Mouse (Mus musculus) embryonic facial prominence, embryonic 13.5 days (tissue): ENCODE measurements around the gene Styk1. TPM values are rescaled to one million over a fixed set of nuclear protein-coding genes. Genes with fewer than 3 reads are reported as not detected.

Experiments used
- ATAC-seq: fragments of 200-750 bp; cut with Nextera tagmentation; 2 replicates; pipeline ENCODE4 v1.8.0; 2017; ENCODE audit warnings: low read depth; ENCODE audit not compliant: insufficient number of reproducible peaks, insufficient read depth, low FRiP score, low TSS enrichment
- H3K27ac ChIP-seq: fragments of 300-500 bp; sonication (generic); 2 replicates; pipeline ENCODE4 v1.5.1; 2015; ENCODE audit warnings: moderate library complexity, mild to moderate bottlenecking, inconsistent platforms
- H3K27me3 ChIP-seq: fragments of 300-500 bp; sonication (generic); 2 replicates; pipeline ENCODE4 v1.6.1; 2015; ENCODE audit warnings: mild to moderate bottlenecking, inconsistent platforms
- H3K36me3 ChIP-seq: fragments of 300-500 bp; sonication (generic); 2 replicates; pipeline ENCODE4 v1.6.1; 2015; ENCODE audit warnings: mild to moderate bottlenecking, inconsistent platforms
- H3K4me1 ChIP-seq: fragments of 300-500 bp; sonication (generic); 2 replicates; pipeline ENCODE4 v1.6.1; 2015; ENCODE audit warnings: inconsistent platforms
- H3K4me2 ChIP-seq: fragments of 300-500 bp; sonication (generic); 2 replicates; pipeline ENCODE4 v1.6.1; 2015; ENCODE audit warnings: moderate library complexity, mild to moderate bottlenecking, inconsistent platforms
- H3K4me3 ChIP-seq: fragments of 300-500 bp; sonication (generic); 2 replicates; pipeline ENCODE4 v1.5.1; 2015; ENCODE audit warnings: mild to moderate bottlenecking, inconsistent platforms
- H3K9ac ChIP-seq: fragments of 300-500 bp; sonication (generic); 2 replicates; pipeline ENCODE4 v1.6.1; 2015; ENCODE audit warnings: mild to moderate bottlenecking, inconsistent platforms
- H3K9me3 ChIP-seq: fragments of 300-500 bp; sonication (generic); 2 replicates; pipeline ENCODE4 v1.6.1; 2016; ENCODE audit warnings: inconsistent platforms
- WGBS: fragments of 180-500 bp; shearing (Covaris S2); methylation state at CpG from one replicate; pipeline ENCODE4 v1.1.7; 2015; ENCODE audit warnings: mixed read lengths; 5-methylcytosine and 5-hydroxymethylcytosine counted together
- polyA plus RNA-seq: library from polyadenylated mRNA; unstranded; fragments of >200 nt; fragmentation: Nextera tagmentation; extraction: Ambion mirVana; gene quantifications from 2 replicates; pipeline ENCODE4 v1.2.1, GENCODE M21; 2015

The Styk1 gene
- polyA plus RNA-seq, 1 experiment from 2014 or later = 0.65 TPM

GRCm38 (mm10) chr6:131272311-131272710 lies 81.1 kb downstream of the Styk1 start:
- no peak overlapping the region for H3K9ac ChIP-seq
- H3K9me3 ChIP-seq = no peaks in the 10 kb centered on the region
- H3K27me3 ChIP-seq = no peaks in the 10 kb centered on the region
- H3K36me3 ChIP-seq = peaks cover 4% of the 10 kb centered on the region; the same call in 1 of the 2 replicates
- no peaks in the 10 kb centered on the region for H3K4me1 ChIP-seq
- H3K4me2 ChIP-seq = no peak overlapping the region
- H3K27ac ChIP-seq = no peak overlapping the region
- 88% methylated on average over 1 of the region's 1 CpGs for WGBS
- H3K4me3 ChIP-seq = no peak overlapping the region
- no peak for ATAC-seq

- ATAC-seq = no peak
- Histone ChIP-seq H3K9ac (no peak overlapping the region), H3K9me3 (no peaks in the 10 kb centered on the region), H3K4me3 (no peak overlapping the region), H3K4me1 (no peaks in the 10 kb centered on the region), H3K27ac (no peak overlapping the region), H3K27me3 (no peaks in the 10 kb centered on the region), H3K4me2 (no peak overlapping the region), H3K36me3 (no peaks in the 10 kb centered on the region)
- 50% methylated on average over 1 of the region's 1 CpGs for WGBS
Observed at GRCm38 (mm10) chr6:131270312-131270711, 83.1 kb downstream of the Styk1 start.

- no peaks in the 10 kb centered on the region for H3K36me3 ChIP-seq
- H3K4me2 ChIP-seq = no peak overlapping the region
- no peaks in the 10 kb centered on the region for H3K4me1 ChIP-seq
- no peaks in the 10 kb centered on the region for H3K27me3 ChIP-seq
- no peak for ATAC-seq
- no peak overlapping the region for H3K9ac ChIP-seq
- 92% methylated on average over 2 of the region's 2 CpGs for WGBS
- H3K27ac ChIP-seq = no peak overlapping the region
- H3K4me3 ChIP-seq = no peak overlapping the region
- no peaks in the 10 kb centered on the region for H3K9me3 ChIP-seq
Observed at GRCm38 (mm10) chr6:131269599-131269998, 83.8 kb downstream of the Styk1 start.

- H3K9me3 ChIP-seq = no peaks in the 10 kb centered on the region
- no peaks in the 10 kb centered on the region for H3K36me3 ChIP-seq
- no peak overlapping the region for H3K4me3 ChIP-seq
- no peaks in the 10 kb centered on the region for H3K27me3 ChIP-seq
- 84% methylated on average over 5 of the region's 5 CpGs for WGBS
- no peak overlapping the region for H3K9ac ChIP-seq
- H3K4me2 ChIP-seq = no peak overlapping the region
- no peak overlapping the region for H3K27ac ChIP-seq
- no peak for ATAC-seq
- no peaks in the 10 kb centered on the region for H3K4me1 ChIP-seq
Observed at GRCm38 (mm10) chr6:131264175-131264574, 89.2 kb downstream of the Styk1 start.

GRCm38 (mm10) chr6:131262778-131263177 lies 90.6 kb downstream of the Styk1 start:
- no peak overlapping the region for H3K27ac ChIP-seq
- no peak overlapping the region for H3K4me2 ChIP-seq
- H3K36me3 ChIP-seq = no peaks in the 10 kb centered on the region
- WGBS = 59% methylated on average over 3 of the region's 3 CpGs
- H3K4me1 ChIP-seq = no peaks in the 10 kb centered on the region
- H3K4me3 ChIP-seq = no peak overlapping the region
- no peaks in the 10 kb centered on the region for H3K9me3 ChIP-seq
- ATAC-seq = no peak
- no peaks in the 10 kb centered on the region for H3K27me3 ChIP-seq
- H3K9ac ChIP-seq = no peak overlapping the region

- Histone ChIP-seq H3K4me3 (no peak overlapping the region), H3K27me3 (no peaks in the 10 kb centered on the region), H3K4me2 (no peak overlapping the region), H3K9me3 (no peaks in the 10 kb centered on the region), H3K4me1 (no peaks in the 10 kb centered on the region), H3K36me3 (no peaks in the 10 kb centered on the region), H3K27ac (no peak overlapping the region), H3K9ac (no peak overlapping the region)
- ATAC-seq = no peak
- 77% methylated on average over 3 of the region's 3 CpGs for WGBS
Observed at GRCm38 (mm10) chr6:131262009-131262408, 91.4 kb downstream of the Styk1 start.

Other genes starting within 250 kb of the Styk1 start
- gene Klra2, start 106.2 kb downstream of the Styk1 start, polyA plus RNA-seq = not detected in 2 replicates
- gene Magohb, start 60.4 kb downstream of the Styk1 start, polyA plus RNA-seq = 64.3 and 65.1 TPM in 2 replicates
- gene Ybx3, start 34.9 kb upstream of the Styk1 start, polyA plus RNA-seq = 48.3 and 49.3 TPM in 2 replicates
- not detected in 2 replicates for gene 5430401F13Rik, start 132.8 kb upstream of the Styk1 start, polyA plus RNA-seq
- gene Gm6619, start 132.8 kb upstream of the Styk1 start, polyA plus RNA-seq = not detected in 2 replicates